Mouse (Mus musculus) gastrocnemius, postnatal 36 days (tissue): Measurements from ENCODE around the gene Cd2bp2. TPM values are rescaled to one million over a fixed set of nuclear protein-coding genes. Genes with fewer than 3 reads are reported as not detected.
"Not testable (repeated sequence)": the region's sequence is repeated elsewhere in the genome, so short reads cannot be mapped to it uniquely, and the experiment has no call there.

Experiments used
- DNase-seq, 2 experiments: peaks; one replicate each; pipeline ENCODE4 v3.0.0; 2022
- intact Hi-C: fragments of 180-260 bp; cut with DNase I; formaldehyde crosslinking; loops from one replicate; pipeline ENCODE4 v1.15.1; 2025
- total RNA-seq, 2 experiments: library from RNA; stranded (reverse); gene quantifications; 2 replicates each; pipeline ENCODE4 v1.2.3; 2021

The Cd2bp2 gene
- total RNA-seq, 2 experiments from 2014 or later = 24.1 to 28.0 TPM

DNA sequence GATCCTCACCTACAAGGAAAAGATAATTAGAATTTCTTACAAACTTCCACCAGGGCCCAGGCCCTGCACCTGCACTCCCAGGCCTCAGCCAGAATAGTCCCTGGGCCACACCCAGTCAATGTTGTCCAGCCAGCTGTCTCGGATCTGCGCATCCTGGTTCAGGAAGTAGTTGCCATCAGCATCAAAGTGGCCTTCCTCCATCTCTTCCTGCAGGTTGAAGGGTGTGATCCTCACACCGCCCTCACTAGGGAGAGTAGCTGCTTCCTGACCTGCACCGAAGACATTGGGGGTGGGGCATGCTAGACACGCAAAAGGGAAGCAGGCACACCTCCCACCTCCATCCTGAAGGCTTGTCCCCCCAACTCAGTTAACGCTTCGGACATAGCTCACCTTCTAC lies 1.2 kb downstream of the Cd2bp2 start:
- no peak for DNase-seq
- intact Hi-C loops = no loop called here

DNA sequence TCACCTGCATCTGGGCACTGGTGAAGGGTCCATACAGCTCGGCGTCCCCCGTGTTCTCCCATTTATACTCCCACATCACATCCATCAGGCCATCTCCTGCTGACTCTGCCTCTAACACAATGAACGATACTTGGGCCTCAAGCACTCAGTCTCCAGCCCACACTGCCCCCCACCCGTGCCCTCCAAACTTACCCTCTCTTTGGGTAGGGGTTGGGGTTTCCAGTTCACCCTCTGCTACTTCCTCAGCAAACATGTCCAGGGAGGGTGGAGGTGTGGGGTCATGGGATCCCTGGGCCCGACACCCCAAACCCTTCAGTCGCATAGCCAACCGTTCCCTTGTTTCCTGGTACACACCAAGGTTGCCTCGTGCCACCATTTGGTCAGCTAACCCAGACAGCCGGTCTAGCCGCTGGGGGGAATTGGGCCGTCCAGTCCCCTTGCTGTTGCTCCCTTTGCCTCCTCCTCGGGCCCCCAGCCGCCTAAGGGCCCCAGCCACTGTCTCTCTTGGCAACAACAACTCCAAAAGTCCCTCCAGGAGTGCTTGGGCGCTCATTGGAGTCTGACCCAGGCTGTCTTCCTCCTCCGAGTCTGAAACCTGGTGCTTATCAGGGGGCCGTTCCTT lies 1.7 kb downstream of the Cd2bp2 start:
- intact Hi-C loops = no loop called here
- DNase-seq = no peak

DNA sequence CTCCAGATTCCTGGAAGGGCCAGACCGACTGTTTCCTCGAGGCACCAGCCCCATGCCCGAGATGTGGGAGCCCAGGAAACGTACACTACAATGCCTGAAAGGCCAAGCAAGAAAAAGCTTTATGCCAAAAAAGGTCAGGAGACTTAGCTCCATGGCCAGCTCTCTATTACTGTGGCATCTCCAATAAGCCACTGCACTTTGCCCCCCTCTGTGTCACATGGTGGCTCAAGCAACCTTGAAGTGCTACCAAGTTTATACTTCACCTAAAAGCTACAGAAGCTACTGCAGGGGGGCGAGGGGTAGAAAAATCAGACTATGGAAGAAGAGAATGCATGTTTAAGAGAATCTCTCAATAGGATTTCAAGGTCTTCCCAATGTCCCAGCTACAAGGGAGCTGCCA lies 2.9 kb downstream of the Cd2bp2 start:
- intact Hi-C loops = no loop called here

DNA sequence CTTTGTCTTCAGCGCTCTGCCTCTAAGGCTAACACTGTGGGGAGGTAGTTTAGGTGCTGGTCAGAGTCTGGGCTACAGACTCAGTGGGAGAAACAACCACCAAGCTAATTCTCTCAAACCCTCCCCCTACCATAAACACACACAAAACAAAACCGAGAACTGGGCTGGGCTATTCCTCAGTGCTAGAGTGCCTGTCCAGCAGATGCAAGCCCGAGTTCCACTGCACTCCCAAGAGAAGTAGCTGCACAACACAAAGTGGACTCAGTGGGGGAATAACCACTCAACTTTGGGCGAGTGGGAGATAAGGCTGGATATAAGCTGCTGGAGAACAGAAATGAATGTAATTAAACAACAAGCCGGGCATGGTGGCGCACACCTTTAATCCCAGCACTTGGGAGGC lies 5.2 kb downstream of the Cd2bp2 start:
- DNase-seq = no peak
- intact Hi-C loops = no loop called here

More for the DNA sequence above, 2.9 kb downstream of the Cd2bp2 start:
- no peak for DNase-seq

DNA sequence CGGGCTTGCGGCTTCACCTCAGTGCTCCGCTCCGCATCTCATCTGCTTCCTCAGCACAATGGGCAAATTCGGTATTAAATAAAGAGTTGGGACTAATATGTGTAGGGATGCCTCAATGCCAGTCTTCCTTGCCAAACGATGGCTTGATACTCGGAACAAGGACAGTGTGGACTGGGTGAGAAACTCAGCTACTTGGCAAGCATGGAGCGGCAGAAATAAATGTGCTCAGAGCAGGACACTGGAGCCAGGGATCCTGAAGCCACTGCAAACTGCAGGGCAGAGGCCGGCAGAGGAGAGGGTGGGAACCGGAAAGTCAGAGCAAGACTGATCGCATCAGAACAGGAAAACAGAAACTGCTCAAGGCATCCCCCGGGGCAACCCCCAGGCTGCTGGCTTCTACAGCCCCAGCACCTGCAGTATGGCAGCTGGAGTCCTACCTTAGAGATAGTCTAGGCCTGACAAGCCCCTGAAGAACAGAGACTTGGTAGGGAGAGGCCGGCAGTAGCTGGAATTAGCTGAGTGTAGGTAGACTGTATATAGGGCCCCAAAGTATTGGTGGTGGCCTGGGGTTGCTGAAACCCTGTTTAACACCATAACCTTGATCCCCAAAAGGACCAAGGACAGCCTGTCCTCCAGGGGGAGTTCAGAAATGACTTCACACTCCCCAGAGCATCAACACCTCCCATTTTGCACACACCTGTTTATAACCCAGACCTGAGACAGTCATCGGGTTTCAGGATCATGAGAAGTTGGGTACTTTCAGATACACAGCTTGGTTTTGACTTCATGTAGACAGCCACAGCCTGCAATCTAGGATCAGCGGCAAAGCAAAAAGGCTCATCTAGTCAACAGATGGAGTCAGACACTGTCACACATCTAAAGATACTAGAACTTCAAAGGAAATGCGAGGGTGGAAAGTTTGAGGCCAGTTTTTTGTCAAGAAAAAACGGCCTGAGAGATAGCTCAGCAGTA lies 7.3 kb downstream of the Cd2bp2 start:
- DNase-seq = no peak
- intact Hi-C loops = no loop called here

DNA sequence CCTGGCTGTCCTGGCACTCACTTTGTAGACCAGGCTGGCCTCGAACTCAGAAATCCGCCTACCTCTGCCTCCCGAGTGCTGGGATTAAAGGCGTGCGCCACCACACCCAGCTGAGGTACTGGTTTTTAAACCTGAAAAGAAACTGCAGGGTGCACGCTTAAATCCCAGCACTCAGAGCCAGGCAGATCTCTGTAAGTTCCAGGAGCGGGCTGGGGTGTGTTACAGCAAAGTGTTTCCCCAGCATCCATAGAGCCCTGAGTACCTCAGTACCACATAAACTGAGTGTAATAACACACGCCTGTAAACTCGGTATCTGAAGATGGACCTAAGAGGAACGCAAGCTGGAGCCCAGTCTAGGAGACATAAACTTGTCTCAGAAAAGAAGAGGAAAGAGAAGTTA lies 8.5 kb downstream of the Cd2bp2 start:
- intact Hi-C loops = no loop called here
- no peak for DNase-seq

DNA sequence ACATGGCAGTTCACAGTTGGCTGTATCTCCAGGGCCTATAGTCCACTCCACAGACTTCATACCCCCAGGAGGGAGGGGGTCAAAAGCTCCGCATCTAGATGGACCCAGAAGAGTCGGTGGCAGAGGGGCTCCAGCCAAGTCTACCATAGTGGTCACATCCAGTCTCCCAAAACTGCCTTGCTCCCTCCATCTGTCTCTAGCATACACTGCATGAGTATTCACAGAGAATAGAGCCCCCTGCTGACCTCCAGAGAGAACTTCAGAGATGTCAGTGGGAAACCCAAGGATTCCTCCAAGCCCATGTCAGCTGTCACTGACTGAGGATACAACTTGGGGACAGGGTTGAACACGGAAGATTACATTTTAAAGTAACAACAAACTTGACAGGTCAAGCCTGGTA lies 10.2 kb downstream of the Cd2bp2 start:
- no peak for DNase-seq
- intact Hi-C loops = no loop called here

DNA sequence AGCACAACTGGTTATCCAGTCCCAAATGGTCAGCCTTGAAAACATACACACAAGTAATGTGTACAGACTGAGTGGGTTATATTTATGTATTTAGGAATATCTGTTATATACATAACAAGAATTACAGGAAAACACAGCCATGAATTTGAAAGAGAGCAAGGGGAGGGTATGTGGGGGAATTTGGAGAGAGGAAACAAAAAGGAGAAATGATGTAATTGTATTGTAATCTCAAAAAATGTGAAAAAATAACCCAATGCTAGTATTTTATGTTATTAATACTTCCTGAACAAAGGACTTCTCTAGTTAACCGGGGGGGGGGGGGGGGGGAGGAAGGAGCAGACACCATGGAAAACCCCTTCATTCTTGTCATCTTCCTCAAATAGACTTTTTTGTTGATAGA lies 11.1 kb downstream of the Cd2bp2 start:
- DNase-seq = no peak
- intact Hi-C loops = loop anchor here (5.0 kb wide), 1 partner anchor 47 kb away; the partner anchor contains the start of gene Spn

DNA sequence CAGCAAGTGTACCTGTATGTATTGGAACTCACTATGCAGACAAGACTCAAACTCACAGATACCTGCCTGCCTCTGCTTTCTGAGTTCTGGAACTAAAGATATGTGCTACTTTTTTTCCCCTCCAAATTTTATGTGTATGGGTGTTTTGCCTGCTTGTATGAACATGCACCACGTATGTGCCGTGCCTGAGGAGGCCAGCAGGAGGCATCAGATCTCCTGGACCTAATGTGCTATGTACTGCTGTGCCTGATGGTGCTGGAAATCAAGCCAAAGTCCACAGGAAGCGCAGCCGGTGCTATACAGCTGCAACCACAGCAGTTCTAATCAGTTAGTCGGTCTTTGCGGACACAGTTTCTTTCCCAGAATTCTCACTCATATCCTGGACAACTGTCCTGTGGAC lies 12.0 kb downstream of the Cd2bp2 start:
- DNase-seq = no peak
- intact Hi-C loops = loop anchor here (5.0 kb wide), 1 partner anchor 47 kb away; the partner anchor contains the start of gene Spn

DNA sequence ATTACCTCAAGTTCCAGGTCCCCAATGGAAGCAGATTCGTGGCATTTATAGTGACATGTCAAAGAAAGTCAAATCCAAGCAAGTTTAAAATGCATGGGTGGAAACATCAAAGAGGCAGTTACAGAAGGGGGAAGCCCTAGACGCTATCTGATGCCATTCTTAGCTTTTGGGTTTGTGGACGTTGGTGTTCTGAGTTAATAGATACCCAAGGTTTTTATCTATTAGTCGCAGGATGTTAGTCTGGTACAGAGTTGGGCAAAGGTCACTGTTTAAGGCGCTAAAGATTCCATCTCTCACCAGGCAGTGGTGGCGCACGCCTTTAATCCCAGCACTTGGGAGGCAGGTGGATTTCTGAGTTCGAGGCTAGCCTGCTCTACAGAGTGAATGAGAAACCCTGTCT lies 12.5 kb downstream of the Cd2bp2 start:
- intact Hi-C loops = loop anchor here (5.0 kb wide), 1 partner anchor 46 kb away; the partner anchor contains the start of gene Spn
- DNase-seq = no peak

DNA sequence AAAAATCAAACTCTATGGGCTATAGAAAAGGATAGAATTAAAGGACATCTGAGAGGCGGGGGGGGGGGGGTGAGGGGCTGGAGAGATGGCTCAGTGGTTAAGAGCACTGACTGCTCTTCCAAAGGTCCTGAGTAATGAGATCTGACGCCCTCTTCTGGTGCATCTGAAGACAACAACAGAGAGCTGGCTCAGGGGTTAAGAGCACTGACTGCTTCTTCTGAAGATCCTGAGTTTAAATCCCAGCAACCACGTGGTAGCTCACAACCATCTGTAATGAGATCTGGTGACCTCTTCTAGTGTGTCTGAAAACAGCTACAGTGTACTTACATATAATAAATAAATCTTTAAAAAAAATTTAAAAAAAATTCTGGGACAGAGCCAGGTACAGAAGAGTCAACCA lies 14.1 kb downstream of the Cd2bp2 start:
- intact Hi-C loops = loop anchor here (5.0 kb wide), 1 partner anchor 44 kb away; the partner anchor contains the start of gene Spn

DNA sequence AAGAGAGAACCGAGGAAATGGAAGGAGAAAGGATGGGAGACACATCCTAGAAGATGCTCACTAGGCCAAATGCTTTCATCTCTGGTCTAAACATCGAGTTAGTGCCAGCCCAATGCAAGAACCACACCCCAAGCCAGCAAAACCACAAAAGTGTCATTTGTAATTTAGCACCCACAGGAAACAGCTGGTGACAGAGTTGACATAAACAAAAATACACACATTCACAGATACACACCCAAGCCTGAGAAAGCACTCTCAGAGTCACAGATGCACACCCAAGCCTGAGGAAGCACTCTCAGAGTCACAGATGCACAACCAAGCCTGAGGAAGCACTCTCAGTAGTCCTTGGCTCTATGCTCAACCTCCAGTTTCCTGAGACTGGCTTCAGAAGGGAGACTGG lies 15.1 kb downstream of the Cd2bp2 start:
- intact Hi-C loops = loop anchor here (5.0 kb wide), 1 partner anchor 43 kb away; the partner anchor contains the start of gene Spn
- DNase-seq = no peak

More for the DNA sequence above, 14.1 kb downstream of the Cd2bp2 start:
- not testable (repeated sequence) for DNase-seq

DNA sequence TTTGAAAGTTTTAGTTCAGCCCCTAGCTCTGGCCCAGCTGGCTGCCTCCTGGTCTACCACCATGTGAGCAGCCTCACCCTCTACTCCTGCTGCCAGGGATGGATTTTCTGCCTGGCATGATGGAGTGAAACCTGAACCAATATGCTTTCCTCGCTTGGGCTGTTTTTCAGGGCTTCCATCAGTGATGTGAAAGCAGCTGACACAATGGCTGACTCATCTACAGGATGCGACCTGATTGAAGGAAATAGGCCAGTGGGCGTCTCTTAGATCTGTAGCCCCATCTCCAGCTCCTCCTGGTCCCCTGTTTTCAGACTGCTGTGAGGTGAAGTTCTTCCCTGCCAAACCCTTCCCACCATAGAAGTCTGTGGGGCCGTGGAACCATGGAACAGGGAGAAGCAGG lies 18.9 kb downstream of the Cd2bp2 start:
- intact Hi-C loops = no loop called here
- DNase-seq = no peak

DNA sequence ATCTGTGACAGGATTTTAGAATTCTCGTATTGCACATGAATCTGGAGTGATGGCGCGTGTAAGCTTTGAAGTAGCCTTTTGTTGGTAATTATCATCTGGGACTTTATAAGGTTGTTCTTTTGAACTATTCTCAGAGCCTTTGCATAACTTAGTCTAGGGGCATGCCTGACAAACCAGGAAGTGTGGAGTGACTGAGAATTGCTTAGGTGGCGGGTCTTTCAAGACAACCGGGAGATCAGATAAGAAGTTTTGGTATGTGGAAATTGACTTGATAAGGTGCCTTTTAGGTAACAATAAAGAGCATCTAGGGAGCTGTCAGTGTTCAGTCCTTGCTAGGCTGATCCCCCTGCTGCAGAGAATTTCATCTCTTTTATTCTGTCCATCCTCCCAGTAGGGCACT lies 29.3 kb downstream of the Cd2bp2 start:
- no peak for DNase-seq
- intact Hi-C loops = no loop called here

DNA sequence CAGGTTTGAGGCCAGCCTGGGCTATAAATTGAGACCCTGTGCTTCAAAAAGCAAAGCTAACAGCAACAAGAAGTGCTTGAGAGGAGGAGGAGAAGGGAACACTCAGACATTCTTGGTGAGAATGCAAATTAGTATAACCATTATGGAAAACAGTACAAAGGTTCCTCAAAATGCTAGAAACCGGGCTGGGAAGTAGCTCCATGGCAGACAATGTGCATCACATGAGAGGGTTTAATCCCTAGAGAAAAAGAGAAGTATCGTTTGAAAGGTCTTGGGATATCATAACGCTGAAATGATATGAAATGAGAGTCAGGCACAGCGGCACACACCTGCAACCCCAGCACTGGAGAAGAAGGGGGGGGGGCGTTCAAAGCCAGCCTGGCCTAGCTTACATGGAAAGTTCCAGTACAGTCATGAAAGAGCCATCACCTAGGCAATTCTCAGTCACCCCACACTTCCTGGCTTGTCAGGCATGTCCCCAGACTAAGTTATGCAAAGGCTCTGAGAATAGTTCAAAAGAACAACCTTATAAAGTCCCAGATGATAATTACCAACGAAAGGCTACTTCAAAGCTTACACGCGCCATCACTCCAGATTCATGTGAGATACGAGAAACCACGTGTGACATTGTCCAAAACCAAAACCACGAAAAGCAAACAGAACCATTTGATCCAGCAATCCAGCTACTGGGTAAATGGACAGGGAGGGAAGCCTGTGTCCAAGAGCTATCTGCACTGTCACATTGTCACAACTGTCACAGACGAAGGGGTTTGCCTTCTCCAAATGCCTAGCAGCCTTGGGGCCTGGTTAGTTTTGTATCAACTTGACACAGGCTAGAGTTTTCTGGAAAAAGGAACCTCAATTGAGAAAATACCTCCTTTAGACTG lies 30.0 kb downstream of the Cd2bp2 start:
- DNase-seq = no peak
- intact Hi-C loops = no loop called here

DNA sequence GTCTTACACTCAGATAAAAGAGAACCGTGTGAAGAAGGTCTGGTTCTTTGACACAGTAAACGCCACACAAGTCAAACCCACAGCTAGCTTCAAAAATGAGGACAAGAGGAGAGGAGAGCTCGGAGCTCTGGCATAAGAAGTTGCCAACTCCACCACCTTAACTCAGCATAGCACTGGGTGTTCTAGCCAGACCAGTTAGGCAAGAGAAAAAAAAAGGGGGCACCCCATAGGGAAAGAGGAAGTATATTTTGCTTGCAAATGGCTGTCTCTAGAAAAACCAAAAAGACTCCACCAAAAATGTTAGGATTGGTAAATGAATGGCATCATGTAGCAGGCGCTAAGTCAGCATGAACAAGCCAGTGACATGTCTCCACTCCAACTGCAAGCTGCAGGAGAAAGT lies 31.8 kb downstream of the Cd2bp2 start:
- intact Hi-C loops = no loop called here
- no peak for DNase-seq

DNA sequence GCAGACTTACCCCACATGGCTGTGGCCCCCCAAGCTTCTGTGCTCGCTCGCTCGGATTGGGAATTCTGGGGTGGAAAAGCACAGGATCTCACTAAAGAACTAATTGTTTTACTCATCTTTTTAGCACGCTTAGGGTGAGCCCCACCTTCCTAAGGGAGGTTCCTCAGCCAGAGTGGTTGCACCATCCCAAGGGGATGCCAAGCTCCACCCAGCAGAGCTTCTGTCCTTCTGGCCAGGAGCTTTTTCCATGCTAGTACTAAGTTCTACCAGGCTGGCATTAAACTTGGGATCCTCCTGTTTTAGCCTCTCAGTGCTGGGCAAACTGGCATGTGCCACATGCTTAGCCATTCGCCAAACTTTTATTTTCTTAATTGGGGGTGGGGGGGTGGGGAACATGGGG lies 33.3 kb downstream of the Cd2bp2 start:
- intact Hi-C loops = no loop called here
- DNase-seq = no peak

DNA sequence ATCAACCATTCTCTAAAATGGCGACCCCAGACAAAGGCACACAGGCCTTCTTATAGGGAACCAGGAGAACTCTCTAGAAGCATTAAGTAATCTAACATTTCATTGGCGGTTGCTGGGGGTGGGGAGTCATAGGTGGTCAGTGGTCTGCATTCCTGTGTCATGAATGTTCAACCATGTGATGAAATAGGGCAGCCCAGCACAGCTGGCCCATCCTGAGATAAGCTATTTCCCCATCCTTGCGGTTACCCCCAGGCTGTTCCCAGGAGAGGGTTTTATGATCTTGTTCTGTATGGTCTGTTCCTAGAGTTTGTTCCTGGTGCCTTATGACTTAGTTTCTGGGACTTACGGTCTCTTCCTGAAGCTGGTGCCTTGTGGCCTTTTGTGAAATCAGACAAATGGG lies 38.3 kb downstream of the Cd2bp2 start:
- intact Hi-C loops = no loop called here
- no peak for DNase-seq

DNA sequence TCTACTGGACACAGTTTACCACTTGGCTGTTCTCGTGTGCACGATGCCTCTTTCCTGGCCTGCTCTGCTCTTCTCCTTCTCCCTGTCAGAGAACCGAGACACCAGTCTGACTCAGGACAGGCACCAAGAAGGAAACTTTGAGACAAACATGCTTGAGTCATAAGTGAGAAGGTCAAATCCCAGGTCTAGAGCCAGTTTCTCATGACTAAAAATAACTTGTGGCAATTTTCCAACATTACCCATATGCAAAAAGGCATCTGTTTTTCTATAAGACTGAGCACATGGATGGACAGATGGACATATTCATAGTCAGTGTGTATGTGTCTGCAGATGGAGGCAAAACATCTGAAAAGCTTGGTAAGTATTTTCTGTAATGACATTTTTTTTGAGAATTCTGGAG lies 42.4 kb downstream of the Cd2bp2 start:
- no peak for DNase-seq
- intact Hi-C loops = no loop called here

DNA sequence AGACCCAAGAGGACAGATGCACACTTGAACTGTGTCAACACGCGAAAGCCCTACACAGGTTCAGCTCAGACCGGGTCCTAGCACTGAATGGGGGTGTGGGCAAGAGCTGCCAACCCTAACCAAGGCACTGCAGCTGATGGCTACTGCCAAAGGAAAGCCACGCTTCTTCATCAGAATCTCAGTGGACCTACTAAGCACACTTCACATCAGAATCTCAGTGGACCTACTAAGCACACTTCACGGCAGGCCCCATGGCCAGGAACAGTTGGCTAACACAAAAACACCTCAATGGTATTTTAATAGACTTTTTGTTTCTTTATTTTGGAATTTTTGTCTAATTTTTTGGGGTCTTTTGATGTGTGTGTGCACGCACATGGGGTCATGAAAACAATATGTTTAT lies 43.4 kb downstream of the Cd2bp2 start:
- no peak for DNase-seq
- intact Hi-C loops = no loop called here

DNA sequence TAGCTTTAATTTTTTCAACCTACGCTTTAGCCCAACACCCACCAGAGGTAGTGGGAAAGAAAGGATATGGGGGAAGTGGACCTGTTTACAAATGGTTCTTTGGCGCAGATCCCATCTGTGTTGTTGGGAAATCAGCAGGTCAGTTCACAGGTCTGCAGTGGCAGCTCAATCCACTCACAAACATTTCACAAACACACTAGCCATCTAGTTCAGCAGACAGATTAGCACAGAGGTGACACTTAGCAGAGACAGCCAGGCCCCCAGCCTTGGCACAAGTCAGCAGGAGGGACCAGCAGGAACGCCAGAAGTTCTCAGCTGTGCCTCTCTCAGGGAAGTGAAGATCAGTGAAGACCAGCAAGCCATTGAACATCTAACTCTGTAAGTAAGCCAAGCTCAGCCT lies 47.9 kb downstream of the Cd2bp2 start:
- DNase-seq = no peak
- intact Hi-C loops = no loop called here
